Mouse (Mus musculus) hematopoietic stem cell, adult 5-6 weeks (primary cell): ENCODE results near the gene Fthl17a. TPM values are rescaled to one million over a fixed set of nuclear protein-coding genes. Genes with fewer than 3 reads are reported as not detected.

Source experiments
- ATAC-seq, 2 experiments: fragments of 125-278 bp in 1 of 2; replicated peaks in 1 of 2; 2 replicates each; pipeline ENCODE4 v1.8.0; 2016 to 2017; ENCODE audit warnings: inconsistent platforms in 2 of 2, mild to moderate bottlenecking in 2 of 2, moderate number of reproducible peaks in 2 of 2, low read depth in 1 of 2, moderate TSS enrichment in 1 of 2; ENCODE audit not compliant: low FRiP score in 2 of 2, poor library complexity in 2 of 2, severe bottlenecking in 2 of 2, insufficient read depth in 1 of 2, low TSS enrichment in 1 of 2
- total RNA-seq: library from RNA; stranded (forward); fragments of 172-1452, 232-1000 nt; gene quantifications from 2 replicates; pipeline ENCODE4 v1.2.3, GENCODE M21; 2017

The Fthl17a gene
- total RNA-seq: not detected in 2 replicates

- no peak for ATAC-seq
These were observed at the start of gene Fthl17a for GRCm38 (mm10) chrX:85249379-85249778. Fthl17a (plus strand) TSS chrX:85249679.

DNA sequence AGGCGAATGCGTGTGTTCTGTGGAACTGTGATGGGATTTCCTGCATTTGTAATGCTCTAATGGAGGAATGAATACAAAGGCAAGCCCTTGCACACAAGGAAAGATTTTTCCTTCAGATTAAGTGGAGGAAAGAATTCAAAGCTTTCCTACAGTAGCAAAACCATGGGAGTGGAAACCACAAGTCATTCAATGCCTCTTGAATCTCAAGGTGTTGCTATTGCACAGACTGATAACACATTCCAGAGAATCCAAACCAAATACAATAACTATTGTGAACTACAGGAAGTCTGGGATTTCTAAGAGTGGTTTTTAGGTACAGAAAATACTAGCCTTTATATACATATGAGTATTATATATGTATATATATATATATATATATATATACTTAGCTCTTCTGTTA, 42.5 kb upstream of the Fthl17a start:
- no peak for ATAC-seq

DNA sequence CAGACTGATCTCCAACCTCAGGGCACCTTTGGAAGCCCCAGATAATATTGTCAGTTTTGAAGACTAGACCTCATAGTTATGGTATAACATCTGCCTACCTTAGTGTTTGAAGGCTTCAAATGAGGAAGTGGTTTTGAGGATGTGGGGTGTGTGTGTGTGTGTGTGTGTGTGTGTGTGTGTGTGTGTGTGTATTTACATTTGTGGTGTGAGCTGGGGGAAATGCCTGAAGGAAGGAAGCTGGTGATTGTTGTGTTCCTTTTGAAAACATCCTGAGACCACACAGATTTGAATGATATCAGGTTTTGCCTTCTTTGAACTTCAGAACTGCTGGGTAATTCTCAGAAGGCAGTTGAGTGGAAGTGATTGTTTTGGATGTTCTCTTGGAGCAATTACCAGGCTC, 22.6 kb upstream of the Fthl17a start:
- peak; percentile 90 to 99 for ATAC-seq

- no peak for ATAC-seq
These were observed 22.3 kb downstream of the Fthl17a start for GRCm38 (mm10) chrX:85271821-85272220.

GRCm38 (mm10) chrX:85272296-85272695, 22.8 kb downstream of the Fthl17a start:
- ATAC-seq: no peak

DNA sequence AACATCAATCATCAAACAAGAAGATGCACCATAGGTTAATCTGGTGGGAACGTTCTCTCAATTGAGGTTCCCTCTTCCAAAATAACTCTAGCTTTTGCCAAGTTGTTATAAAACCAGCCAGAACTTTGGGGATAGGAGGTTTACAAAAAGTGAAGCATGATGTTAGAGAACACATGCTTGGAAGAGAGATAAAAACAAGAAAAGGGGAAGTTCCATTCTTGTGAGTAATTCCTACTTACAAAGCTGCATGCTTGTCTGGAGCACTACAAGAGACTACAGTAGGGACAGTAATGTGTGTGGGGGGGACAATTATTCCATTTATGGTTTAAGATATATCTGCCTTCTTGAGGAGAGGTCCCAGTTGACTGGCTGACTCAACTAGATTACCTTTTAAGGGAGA, 40.4 kb downstream of the Fthl17a start:
- ATAC-seq: peak in 1 of 2 experiments; percentile 69; a peak in 3 of 4 replicates

- no peak for ATAC-seq
These were observed 43.3 kb downstream of the Fthl17a start for GRCm38 (mm10) chrX:85292781-85293180.

DNA sequence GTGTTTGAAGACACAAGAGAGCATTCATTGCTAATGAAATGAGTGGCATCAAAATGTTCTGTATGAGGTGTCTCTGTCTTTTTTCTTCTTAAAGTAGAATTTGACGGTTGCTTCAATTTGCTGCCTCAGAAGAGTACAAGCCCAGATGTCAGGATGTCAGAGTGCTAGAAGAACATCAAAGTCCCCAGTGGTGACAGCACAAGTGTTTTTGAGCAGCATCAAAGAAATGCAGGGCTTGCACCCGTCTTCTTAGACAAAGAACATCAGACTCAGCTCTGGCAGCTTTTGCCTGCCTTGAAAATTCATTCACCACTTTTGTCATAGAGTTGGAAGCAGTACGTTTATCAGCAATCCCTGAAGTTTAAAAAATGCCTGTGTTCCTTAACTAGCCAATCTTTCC, 44.5 kb downstream of the Fthl17a start:
- no peak for ATAC-seq

GRCm38 (mm10) chrX:85304674-85305073, 55.2 kb downstream of the Fthl17a start:
- no peak for ATAC-seq

DNA sequence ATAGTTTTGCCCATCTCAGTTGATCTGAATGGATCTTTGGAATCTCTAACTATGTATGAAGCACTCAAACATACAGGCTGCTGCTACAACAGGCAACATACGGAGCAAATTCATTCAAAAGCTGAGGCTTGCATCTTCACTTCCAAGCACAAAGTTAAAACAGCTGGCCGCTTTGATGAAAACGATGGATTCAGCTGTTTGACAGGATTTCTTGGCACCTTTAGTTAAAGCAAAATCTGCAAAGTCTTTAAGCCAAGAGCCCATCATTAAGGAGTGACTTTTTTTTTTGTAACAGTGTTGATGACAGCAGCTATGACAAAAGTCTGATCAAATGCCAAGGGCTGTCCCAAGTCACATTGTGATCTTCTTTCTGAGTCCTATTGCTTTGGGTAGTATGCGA, 69.1 kb downstream of the Fthl17a start:
- ATAC-seq: no peak

GRCm38 (mm10) chrX:85319193-85319592, 69.7 kb downstream of the Fthl17a start:
- no peak for ATAC-seq
